Comparison of ENCODE assay signal across 7 mouse cellular contexts in genomic region chr5:142463461-142464454, GRCm38 (mm10). TPM values are rescaled to one million over a fixed set of nuclear protein-coding genes. Genes with fewer than 3 reads are reported as not detected.
DNase-seq lines count a peak whose midpoint lies in the region; ATAC-seq lines count a peak whose summit lies in the region.

Gene Ap5z1, plus strand, starts transcription at chr5:142463944.

- no peaks in the 10 kb centered on the region for H3K27me3 ChIP-seq in intestine, embryonic 16.5 days (replicated peaks; ENCODE audit: control insufficient read depth, insufficient read depth, low read length)
- no peaks in the 10 kb centered on the region for H3K27me3 ChIP-seq in midbrain, embryonic 11.5 days (ENCODE audit: control insufficient read depth, insufficient read depth, low read length)

- 2% methylated on average over 60 of the region's 60 CpGs for WGBS in intestine, embryonic 16.5 days
- 2% methylated on average over 59 of the region's 60 CpGs for WGBS in midbrain, embryonic 11.5 days

- H3K4me3 ChIP-seq in intestine, embryonic 16.5 days (ENCODE audit: low read length): peak within 1 kb of the TSS; percentile 72
- H3K4me3 ChIP-seq in midbrain, embryonic 11.5 days (ENCODE audit: low read depth, low read length): peak within 1 kb of the TSS; percentile 80

- no peaks in the 10 kb centered on the region for H3K9me3 ChIP-seq in intestine, embryonic 16.5 days (ENCODE audit: control insufficient read depth, low read length)
- H3K9me3 ChIP-seq in midbrain, embryonic 11.5 days (ENCODE audit: control insufficient read depth, low read length): no peaks in the 10 kb centered on the region

- peak within 1 kb of the TSS; percentile 58 for H3K4me2 ChIP-seq in intestine, embryonic 16.5 days (ENCODE audit: low read depth, low read length)
- H3K4me2 ChIP-seq in midbrain, embryonic 11.5 days: peak within 1 kb of the TSS; percentile 92

- peak within 1 kb of the TSS; percentile 78 for H3K27ac ChIP-seq in intestine, embryonic 16.5 days (ENCODE audit: low read length)
- H3K27ac ChIP-seq in midbrain, embryonic 11.5 days (ENCODE audit: low read depth, low read length): peak within 1 kb of the TSS; percentile 68

- H3K36me3 ChIP-seq in intestine, embryonic 16.5 days (ENCODE audit: control insufficient read depth, insufficient read depth, low read length): peaks cover 15% of the 10 kb centered on the region
- H3K36me3 ChIP-seq in midbrain, embryonic 11.5 days (ENCODE audit: control insufficient read depth, insufficient read depth, low read length): peaks cover 2% of the 10 kb centered on the region; the same call in 1 of the 2 replicates

- peak; percentile 91 for ATAC-seq in intestine, embryonic 16.5 days
- ATAC-seq in midbrain, embryonic 11.5 days (ENCODE audit: low FRiP score): peak; percentile 94

- peak; percentile 97 for DNase-seq in adrenal gland, adult 2 months
- peak; percentile 95 for DNase-seq in embryo, embryonic 11.5 days (ENCODE audit: low read depth, low spot score)
- peak; percentile 85 to 93 for DNase-seq in gastrocnemius, postnatal 36 days
- peak; percentile 90 to 91 for DNase-seq in left cerebral cortex, postnatal 36 days (ENCODE audit: low spot score in 2 of 2)
- DNase-seq in midbrain, embryonic 11.5 days (ENCODE audit: low spot score, missing footprints): peak; percentile 99
- peak; percentile 97 for DNase-seq in skeletal muscle tissue, adult 2 months (ENCODE audit: low read depth, low spot score)

- H3K4me1 ChIP-seq in intestine, embryonic 16.5 days (ENCODE audit: control insufficient read depth, insufficient read depth, low read length): peaks cover 17% of the 10 kb centered on the region
- peaks cover 10% of the 10 kb centered on the region for H3K4me1 ChIP-seq in midbrain, embryonic 11.5 days (ENCODE audit: control insufficient read depth, insufficient read depth, low read length)

- peak within 1 kb of the TSS; percentile 83 for H3K9ac ChIP-seq in intestine, embryonic 16.5 days (ENCODE audit: low read depth, low read length)
- H3K9ac ChIP-seq in midbrain, embryonic 11.5 days (ENCODE audit: low read length): peak within 1 kb of the TSS; percentile 75

- intact Hi-C loops in gastrocnemius, postnatal 36 days (cut with DNase I): no loop called here
- intact Hi-C loops in left cerebral cortex, postnatal 36 days (cut with DNase I): no loop called here

RNA-seq across cellular contexts. Expression of gene Ap5z1, which starts in this region (rescaled TPM):
- 10 to 100 TPM; 18.5 to 22.7 TPM for total RNA-seq in adrenal gland, adult 2 months (2021)
- 75.8 and 77.7 TPM in 2 replicates for polyA plus RNA-seq in adrenal gland, adult 2 months (2012; rRNA removed)
- total RNA-seq in gastrocnemius, postnatal 36 days (2021): 1 to 10 TPM; 3.4 to 4.2 TPM
- polyA plus RNA-seq in intestine, embryonic 16.5 days (2015; fragmentation: Nextera tagmentation; extraction: Ambion mirVana): 17.3 and 21.6 TPM in 2 replicates
- total RNA-seq in left cerebral cortex, postnatal 36 days (2021): 10 to 100 TPM; 21.4 to 22.4 TPM
- polyA plus RNA-seq in midbrain, embryonic 11.5 days (2014; fragmentation: Nextera tagmentation; extraction: Ambion mirVana): 8.8 and 10.5 TPM in 2 replicates

Comparison
In these comparisons a context has a peak if more than half of its experiments do, and no peak if none do; other contexts are left out.
1. Peak in every context shown above with its lines: DNase-seq, ATAC-seq, H3K4me3 ChIP-seq and H3K27ac ChIP-seq.